Mouse (Mus musculus) heart, adult 2 months (tissue): ENCODE results near the gene Zpr1.

Source experiments
- CTCF ChIP-seq: fragments of 200-600 bp; IDR thresholded peaks from 2 replicates; pipeline ENCODE4 v1.8.1; 2022; ENCODE audit warnings: antibody characterized with exemption, mild to moderate bottlenecking, moderate library complexity
- POLR2A ChIP-seq: fragments of 200-500 bp; IDR thresholded peaks from 2 replicates; pipeline ENCODE4 v1.6.1; 2011; ENCODE audit warnings: mild to moderate bottlenecking, low read depth, low read length, control low read depth; ENCODE audit not compliant: insufficient read depth

GRCm38 (mm10) chr9:46316388-46316787 lies 43.5 kb downstream of the Zpr1 start:
- TF ChIP-seq POLR2A, result no peak
- no peak for TF ChIP-seq CTCF
